ENCODE assay signal across 9 mouse cellular contexts in genomic region chr17:14943729-14944059, GRCm38 (mm10). TPM values are rescaled to one million over a fixed set of nuclear protein-coding genes. Genes with fewer than 3 reads are reported as not detected.
DNase-seq lines count a peak whose midpoint lies in the region; ATAC-seq and TF ChIP-seq lines count a peak whose summit lies in the region.
"Had no signal": no experiment of that assay in that cellular context is flagged by ENCODE, and none has a peak within 500 bp of the region (broad histone marks: within the 10 kb centered on the region; RNA-seq: fewer than 3 reads in every experiment).

No protein-coding gene starts in this region.

- H3K9me3 ChIP-seq in forebrain, embryonic 11.5 days (ENCODE audit: control insufficient read depth, low read length) = no peaks in the 10 kb centered on the region
- no peaks in the 10 kb centered on the region for H3K9me3 ChIP-seq in liver, embryonic 13.5 days (replicated peaks)
- no peaks in the 10 kb centered on the region for H3K9me3 ChIP-seq in stomach, embryonic 15.5 days

- peak overlapping the region; percentile 95 for H3K27ac ChIP-seq in gastrocnemius, adult 2 months
- no peak overlapping the region for H3K27ac ChIP-seq in forebrain, embryonic 11.5 days (ENCODE audit: low read depth, low read length)
- H3K27ac ChIP-seq in liver, embryonic 13.5 days = peak overlapping the region; percentile 78
- peak overlapping the region; percentile 49 for H3K27ac ChIP-seq in stomach, embryonic 15.5 days

- peaks cover 2% of the 10 kb centered on the region; the same call in 1 of the 2 replicates for H3K36me3 ChIP-seq in forebrain, embryonic 11.5 days (ENCODE audit: control insufficient read depth, insufficient read depth, low read length)
- peaks cover 29% of the 10 kb centered on the region for H3K36me3 ChIP-seq in liver, embryonic 13.5 days
- peaks cover 9% of the 10 kb centered on the region for H3K36me3 ChIP-seq in stomach, embryonic 15.5 days

- no peak for ATAC-seq in forebrain, embryonic 11.5 days (replicated peaks; ENCODE audit: low FRiP score)
- peak; percentile 6 for ATAC-seq in liver, embryonic 13.5 days (ENCODE audit: low read depth)
- peak; percentile 8; the same call in 1 of the 2 replicates for ATAC-seq in stomach, embryonic 15.5 days (ENCODE audit: insufficient read depth, low FRiP score, low read depth)

- H3K4me2 ChIP-seq in forebrain, embryonic 11.5 days (ENCODE audit: low read depth, low read length, severe bottlenecking) = peak overlapping the region; percentile 96
- H3K4me2 ChIP-seq in liver, embryonic 13.5 days = peak overlapping the region; percentile 95
- H3K4me2 ChIP-seq in stomach, embryonic 15.5 days = peak overlapping the region; percentile 76

- H3K9ac ChIP-seq in forebrain, embryonic 11.5 days (ENCODE audit: low read length) = peak overlapping the region; percentile 70
- H3K9ac ChIP-seq in liver, embryonic 13.5 days = peak overlapping the region; percentile 90
- peak overlapping the region; percentile 63 for H3K9ac ChIP-seq in stomach, embryonic 15.5 days

- no peak for DNase-seq in gastrocnemius, adult 2 months
- DNase-seq in gastrocnemius, postnatal 14 days = no peak
- DNase-seq in A20 (ENCODE audit: low read depth, low spot score) = peak; percentile 45
- DNase-seq in forebrain, embryonic 11.5 days (ENCODE audit: low spot score) = peak; percentile 57
- no peak for DNase-seq in liver, embryonic 13.5 days
- DNase-seq in natural killer cell, adult 2 months (ENCODE audit: low spot score in 2 of 2) = no peak
- DNase-seq in MN1 (ENCODE audit: low spot score) = no peak

- no peaks in the 10 kb centered on the region for H3K27me3 ChIP-seq in forebrain, embryonic 11.5 days (ENCODE audit: control insufficient read depth, insufficient read depth, low read length)
- H3K27me3 ChIP-seq in liver, embryonic 13.5 days = no peaks in the 10 kb centered on the region
- no peaks in the 10 kb centered on the region for H3K27me3 ChIP-seq in stomach, embryonic 15.5 days (replicated peaks)

- WGBS in forebrain, embryonic 11.5 days = 24% methylated on average over 16 of the region's 16 CpGs
- WGBS in liver, embryonic 13.5 days (ENCODE audit: insufficient replicate concordance) = 11% methylated on average over 16 of the region's 16 CpGs
- 16% methylated on average over 16 of the region's 16 CpGs for WGBS in stomach, embryonic 15.5 days

- intact Hi-C loops in gastrocnemius, adult 2 months (cut with DNase I) = no loop called here
- intact Hi-C loops in gastrocnemius, postnatal 14 days (cut with DNase I; ENCODE audit: low total_unique reads) = no loop called here

- H3K4me3 ChIP-seq in gastrocnemius, adult 2 months = peak overlapping the region; percentile 92
- peak overlapping the region; percentile 66 for H3K4me3 ChIP-seq in forebrain, embryonic 11.5 days (ENCODE audit: low read depth, low read length)
- H3K4me3 ChIP-seq in liver, embryonic 13.5 days (replicated peaks) = peak overlapping the region; percentile 93
- peak overlapping the region; percentile 82 for H3K4me3 ChIP-seq in stomach, embryonic 15.5 days (replicated peaks)

- peaks cover 7% of the 10 kb centered on the region; the same call in 1 of the 2 replicates for H3K4me1 ChIP-seq in forebrain, embryonic 11.5 days (replicated peaks; ENCODE audit: control insufficient read depth, insufficient read depth, low read length)
- H3K4me1 ChIP-seq in liver, embryonic 13.5 days (replicated peaks) = peaks cover 32% of the 10 kb centered on the region
- H3K4me1 ChIP-seq in stomach, embryonic 15.5 days = peaks cover 10% of the 10 kb centered on the region; the same call in 1 of the 2 replicates

- TF ChIP-seq CTCF in gastrocnemius, adult 2 months (IDR thresholded peaks at IDR 0.05) = no peak

RNA-seq across cellular contexts. Expression of gene 1600012H06Rik, which starts 0.7 kb away (rescaled TPM):
- 1 to 10 TPM; 8.1 to 9.9 TPM for total RNA-seq in gastrocnemius, adult 2 months (2021)
- 10 to 100 TPM; 13.2 to 15.8 TPM for total RNA-seq in gastrocnemius, postnatal 14 days (2021)
- 29.5 and 32.4 TPM in 2 replicates for polyA plus RNA-seq in forebrain, embryonic 11.5 days (2014; fragmentation: Nextera tagmentation; extraction: Ambion mirVana)
- 11.2 and 14.4 TPM in 2 replicates for polyA plus RNA-seq in liver, embryonic 13.5 days (2015; fragmentation: Nextera tagmentation; extraction: Ambion mirVana)
- 37.5 and 39.3 TPM in 2 replicates for polyA plus RNA-seq in stomach, embryonic 15.5 days (2015; fragmentation: Nextera tagmentation; extraction: Ambion mirVana)

RNA-seq across cellular contexts. Expression of gene Wdr27, which starts 0.7 kb away (rescaled TPM):
- total RNA-seq in gastrocnemius, adult 2 months (2021) = 1 to 10 TPM in 1 of 2 experiments, under 1 TPM in 1; 0.94 to 3.0 TPM
- 1 to 10 TPM; 1.6 to 3.1 TPM for total RNA-seq in gastrocnemius, postnatal 14 days (2021)
- polyA plus RNA-seq in forebrain, embryonic 11.5 days (2014; fragmentation: Nextera tagmentation; extraction: Ambion mirVana) = 4.3 and 6.1 TPM in 2 replicates
- 1.3 and 1.7 TPM in 2 replicates for polyA plus RNA-seq in liver, embryonic 13.5 days (2015; fragmentation: Nextera tagmentation; extraction: Ambion mirVana)
- 5.2 and 7.6 TPM in 2 replicates for polyA plus RNA-seq in stomach, embryonic 15.5 days (2015; fragmentation: Nextera tagmentation; extraction: Ambion mirVana)

RNA-seq across cellular contexts. Expression of gene Phf10, which starts 17.4 kb away (rescaled TPM):
- total RNA-seq in gastrocnemius, adult 2 months (2021) = 10 to 100 TPM; 46.9 to 54.2 TPM
- 10 to 100 TPM; 45.8 to 54.1 TPM for total RNA-seq in gastrocnemius, postnatal 14 days (2021)
- polyA plus RNA-seq in forebrain, embryonic 11.5 days (2014; fragmentation: Nextera tagmentation; extraction: Ambion mirVana) = 33.2 and 36.2 TPM in 2 replicates
- 95.9 and 100 TPM in 2 replicates for polyA plus RNA-seq in liver, embryonic 13.5 days (2015; fragmentation: Nextera tagmentation; extraction: Ambion mirVana)
- 41.0 and 46.2 TPM in 2 replicates for polyA plus RNA-seq in stomach, embryonic 15.5 days (2015; fragmentation: Nextera tagmentation; extraction: Ambion mirVana)

RNA-seq across cellular contexts. Expression of gene 9030025P20Rik, which starts 34.6 kb away (rescaled TPM):
- 1 to 10 TPM; 1.8 to 2.5 TPM for total RNA-seq in gastrocnemius, adult 2 months (2021)
- total RNA-seq in gastrocnemius, postnatal 14 days (2021) = 1 to 10 TPM; 1.6 to 2.3 TPM
- 11.5 and 13.1 TPM in 2 replicates for polyA plus RNA-seq in forebrain, embryonic 11.5 days (2014; fragmentation: Nextera tagmentation; extraction: Ambion mirVana)
- polyA plus RNA-seq in liver, embryonic 13.5 days (2015; fragmentation: Nextera tagmentation; extraction: Ambion mirVana) = 5.3 and 5.9 TPM in 2 replicates
- polyA plus RNA-seq in stomach, embryonic 15.5 days (2015; fragmentation: Nextera tagmentation; extraction: Ambion mirVana) = 8.3 and 11.1 TPM in 2 replicates

RNA-seq across cellular contexts. Expression of gene Gm3417, which starts 34.9 kb away (rescaled TPM):
- not detected for total RNA-seq in gastrocnemius, adult 2 months (2021)
- not detected for total RNA-seq in gastrocnemius, postnatal 14 days (2021)
- polyA plus RNA-seq in forebrain, embryonic 11.5 days (2014; fragmentation: Nextera tagmentation; extraction: Ambion mirVana) = 1.9 and 2.2 TPM in 2 replicates
- polyA plus RNA-seq in liver, embryonic 13.5 days (2015; fragmentation: Nextera tagmentation; extraction: Ambion mirVana) = 1.2 and 1.7 TPM in 2 replicates
- not detected in 2 replicates for polyA plus RNA-seq in stomach, embryonic 15.5 days (2015; fragmentation: Nextera tagmentation; extraction: Ambion mirVana)
- total RNA-seq: layer of hippocampus, postnatal 14 days had no signal

Comparison
In these comparisons a context has a peak if more than half of its experiments do, and no peak if none do; other contexts are left out.
1. DNase-seq: peak in A20 (single experiment) and forebrain, embryonic 11.5 days (single experiment); none in gastrocnemius, adult 2 months (single experiment), gastrocnemius, postnatal 14 days (single experiment), liver, embryonic 13.5 days (single experiment), natural killer cell, adult 2 months (0 of 2) and MN1 (single experiment).
2. Peak in every context shown above with its lines, with median percentiles within 50 percentile points of each other: H3K4me3 ChIP-seq, H3K4me2 ChIP-seq and H3K9ac ChIP-seq.